Mouse (Mus musculus) left cerebral cortex, postnatal 10 days (tissue): Measurements from ENCODE around the gene Gk. TPM values are rescaled to one million over a fixed set of nuclear protein-coding genes. Genes with fewer than 3 reads are reported as not detected.

Source experiments
- DNase-seq, 2 experiments: peaks; one replicate each; pipeline ENCODE4 v3.0.0; 2021 to 2022; ENCODE audit warnings: low spot score in 2 of 2, mixed read lengths in 1 of 2; ENCODE audit errors: extremely low spot score in 1 of 2
- intact Hi-C: fragments of 180-260 bp; cut with DNase I; formaldehyde crosslinking; loops from one replicate; pipeline ENCODE4 v1.15.1; 2025
- total RNA-seq, 2 experiments: library from RNA; stranded (reverse); gene quantifications; 2 replicates each; pipeline ENCODE4 v1.2.3; 2021

The Gk gene
- total RNA-seq, 2 experiments from 2014 or later: 22.8 to 27.2 TPM

GRCm38 (mm10) chrX:85676808-85677207, 99.8 kb downstream of the Gk start:
- peak in 1 of 2 experiments; percentile 24 for DNase-seq
- intact Hi-C loops: loop anchor here (2.0 to 5.0 kb wide), 2 partner anchors 200 to 242 kb away; no protein-coding TSS in a partner anchor

Other genes with a start within 250 kb of the Gk start
- 10 to 100 TPM; 16.1 to 20.1 TPM for gene Tab3, start 202.8 kb downstream of the Gk start, total RNA-seq
- under 1 TPM in 1 of 2 experiments, not detected in 1; 0.14 TPM for gene 5430427O19Rik, start 93.5 kb upstream of the Gk start, total RNA-seq